Mouse (Mus musculus) heart, embryonic 14.5 days (tissue): Measurements from ENCODE around the gene Slc25a31. TPM values are rescaled to one million over a fixed set of nuclear protein-coding genes. Genes with fewer than 3 reads are reported as not detected.

ENCODE experiments used
- ATAC-seq: fragments of 200-750 bp; cut with Nextera tagmentation; 2 replicates; pipeline ENCODE4 v1.8.0; 2017; ENCODE audit warnings: low read depth, moderate TSS enrichment; ENCODE audit not compliant: insufficient number of reproducible peaks, insufficient read depth, low FRiP score
- H3K27ac ChIP-seq, 2 experiments: fragments of 200-500 bp in 1 of 2; fragments of 300-500 bp in 1 of 2; sonication (generic) in 1 of 2; replicated peaks in 1 of 2; 2 replicates each; pipeline ENCODE4 v1.5.1; 2012 to 2014; ENCODE audit warnings: low read depth in 2 of 2, low read length in 2 of 2, control low read depth in 1 of 2, mild to moderate bottlenecking in 1 of 2, mixed read lengths in 1 of 2; ENCODE audit not compliant: control insufficient read depth in 1 of 2, insufficient read depth in 1 of 2
- H3K27me3 ChIP-seq: fragments of 300-500 bp; sonication (generic); 2 replicates; pipeline ENCODE4 v1.6.1; 2014; ENCODE audit warnings: mild to moderate bottlenecking, low read length, control low read depth; ENCODE audit not compliant: control insufficient read depth, insufficient read depth
- H3K36me3 ChIP-seq: fragments of 300-500 bp; sonication (generic); 2 replicates; pipeline ENCODE4 v1.6.1; 2014; ENCODE audit warnings: mild to moderate bottlenecking, control low read depth, low read length, mixed read lengths; ENCODE audit not compliant: control insufficient read depth, insufficient read depth
- H3K4me1 ChIP-seq, 2 experiments: fragments of 200-500 bp in 1 of 2; fragments of 300-500 bp in 1 of 2; sonication (generic) in 1 of 2; 2 replicates each; pipeline ENCODE4 v1.6.1; 2012 to 2014; ENCODE audit warnings: low read length in 2 of 2, control low read depth in 1 of 2, mixed read lengths in 1 of 2; ENCODE audit not compliant: control insufficient read depth in 2 of 2, insufficient read depth in 2 of 2
- H3K4me2 ChIP-seq: fragments of 300-500 bp; sonication (generic); 2 replicates; pipeline ENCODE4 v1.6.1; 2014; ENCODE audit warnings: mild to moderate bottlenecking, low read length
- H3K4me3 ChIP-seq, 2 experiments: fragments of 200-500 bp in 1 of 2; fragments of 300-500 bp in 1 of 2; sonication (generic) in 1 of 2; 2 replicates each; pipeline ENCODE4 v1.5.1; 2012 to 2014; ENCODE audit warnings: low read length in 2 of 2, mild to moderate bottlenecking in 2 of 2, control low read depth in 1 of 2, low read depth in 1 of 2, moderate library complexity in 1 of 2; ENCODE audit not compliant: control insufficient read depth in 1 of 2, insufficient read depth in 1 of 2
- H3K9ac ChIP-seq: fragments of 300-500 bp; sonication (generic); 2 replicates; pipeline ENCODE4 v1.6.1; 2014; ENCODE audit warnings: mild to moderate bottlenecking, low read length
- H3K9me3 ChIP-seq: fragments of 300-500 bp; sonication (generic); 2 replicates; pipeline ENCODE4 v1.6.1; 2016; ENCODE audit warnings: low read length, control low read depth; ENCODE audit not compliant: control insufficient read depth
- WGBS: fragments of 180-500 bp; shearing (Covaris S2); extraction: QIAGEN DNeasy Blood & Tissue Kit; methylation state at CpG from one replicate; pipeline ENCODE4 v1.1.7; 2014; 5-methylcytosine and 5-hydroxymethylcytosine counted together
- polyA plus RNA-seq: library from polyadenylated mRNA; unstranded; fragments of >200 nt; fragmentation: Nextera tagmentation; extraction: Ambion mirVana; gene quantifications from 2 replicates; pipeline ENCODE4 v1.2.1, GENCODE M21; 2014

Slc25a31 gene
- polyA plus RNA-seq, 1 experiment from 2014 or later, result 1.00 TPM

DNA sequence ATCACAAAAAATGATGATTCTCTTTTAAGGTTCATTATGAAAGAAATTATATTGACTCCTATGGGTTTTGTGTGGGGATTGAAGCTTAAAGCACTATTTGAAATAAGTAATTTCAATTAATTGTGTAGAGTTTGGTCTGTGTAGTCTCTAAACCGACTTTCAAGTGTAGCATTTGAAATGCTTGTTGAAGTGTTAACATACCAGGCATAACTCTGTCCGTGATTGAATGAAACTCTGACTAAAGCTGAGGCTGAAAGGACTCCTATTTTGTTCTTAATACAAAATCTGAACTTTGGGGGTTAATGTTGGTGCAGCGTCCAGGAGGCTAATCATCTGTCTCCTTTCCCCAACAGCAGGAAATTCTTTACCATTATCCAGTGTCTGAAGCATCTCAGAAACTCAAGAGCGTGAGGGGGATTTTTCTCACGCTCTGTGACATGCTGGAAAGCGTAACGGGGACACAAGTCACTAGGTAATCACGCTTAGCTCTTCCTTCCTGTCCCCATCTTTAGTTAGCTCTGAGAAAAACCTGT, 33.7 kb upstream of the Slc25a31 start:
- WGBS, result 7% methylated on average over 8 of the region's 8 CpGs
- H3K9ac ChIP-seq, result no peak overlapping the region
- H3K4me1 ChIP-seq, result peaks cover 5 to 17% of the 10 kb centered on the region in 2 experiments
- no peak for ATAC-seq
- H3K36me3 ChIP-seq, result no peaks in the 10 kb centered on the region
- H3K4me2 ChIP-seq, result peak overlapping the region; percentile 52
- H3K4me3 ChIP-seq, result no peak overlapping the region
- H3K27ac ChIP-seq, result peak overlapping the region; percentile 24 to 80; a peak in 3 of 4 replicates
- H3K9me3 ChIP-seq, result no peaks in the 10 kb centered on the region
- no peaks in the 10 kb centered on the region for H3K27me3 ChIP-seq

DNA sequence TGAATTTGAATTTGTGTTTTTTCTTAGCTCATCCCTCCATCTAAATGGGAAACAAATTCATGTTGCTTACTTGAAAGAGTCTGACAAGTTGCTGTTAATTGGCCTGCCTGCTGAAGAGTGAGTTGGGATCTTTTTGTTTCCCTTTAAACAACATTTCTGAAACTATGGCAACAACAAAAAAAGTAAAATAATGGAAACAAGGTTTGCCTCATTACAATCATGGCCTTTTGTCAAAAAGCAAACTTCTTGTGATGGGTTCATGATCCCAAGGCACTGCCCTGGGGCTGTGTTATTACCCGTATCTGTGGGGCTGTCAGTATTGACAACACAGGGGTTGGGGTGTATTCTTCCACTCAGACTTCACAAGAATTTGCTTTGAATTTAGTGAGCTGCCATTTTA, 29.8 kb upstream of the Slc25a31 start:
- ATAC-seq, result no peak
- Histone ChIP-seq H3K27me3 (no peaks in the 10 kb centered on the region), H3K27ac (no peak overlapping the region), H3K4me2 (no peak overlapping the region), H3K9ac (no peak overlapping the region), H3K36me3 (no peaks in the 10 kb centered on the region), H3K4me3 (no peak overlapping the region), H3K4me1 (peaks cover 21 to 41% of the 10 kb centered on the region in 2 experiments), H3K9me3 (no peaks in the 10 kb centered on the region)
- 84% methylated on average over 1 of the region's 1 CpGs for WGBS

DNA sequence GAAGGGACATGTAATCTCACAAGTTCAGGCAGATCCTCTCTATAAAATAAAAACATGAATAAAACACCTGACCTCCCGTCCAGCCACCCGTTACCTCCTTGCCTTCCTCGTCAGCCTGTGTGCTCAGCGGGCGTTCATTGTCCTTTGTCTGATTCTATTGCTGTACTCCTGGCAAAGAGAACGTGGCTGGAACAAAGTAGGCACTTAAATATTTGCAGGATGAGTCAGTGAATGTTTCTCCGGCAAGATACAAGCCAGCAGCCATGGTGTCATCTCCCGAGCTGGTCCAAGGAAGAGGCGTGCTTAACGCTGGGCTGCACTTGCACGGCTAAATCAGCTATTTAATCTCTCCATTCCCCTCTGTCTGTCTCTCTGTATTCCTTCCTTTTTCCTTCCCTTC, 26.3 kb upstream of the Slc25a31 start:
- H3K9me3 ChIP-seq, result no peaks in the 10 kb centered on the region
- peak overlapping the region; percentile 55 for H3K4me2 ChIP-seq
- ATAC-seq, result no peak
- H3K27me3 ChIP-seq, result no peaks in the 10 kb centered on the region
- H3K36me3 ChIP-seq, result no peaks in the 10 kb centered on the region
- H3K9ac ChIP-seq, result peak overlapping the region; percentile 54
- H3K4me1 ChIP-seq, result peaks cover 27 to 42% of the 10 kb centered on the region in 2 experiments
- peak overlapping the region; percentile 82 to 86 for H3K27ac ChIP-seq
- 6% methylated on average over 11 of the region's 11 CpGs for WGBS
- H3K4me3 ChIP-seq, result peak overlapping the region; percentile 3 to 12; a peak in 2 of 4 replicates

DNA sequence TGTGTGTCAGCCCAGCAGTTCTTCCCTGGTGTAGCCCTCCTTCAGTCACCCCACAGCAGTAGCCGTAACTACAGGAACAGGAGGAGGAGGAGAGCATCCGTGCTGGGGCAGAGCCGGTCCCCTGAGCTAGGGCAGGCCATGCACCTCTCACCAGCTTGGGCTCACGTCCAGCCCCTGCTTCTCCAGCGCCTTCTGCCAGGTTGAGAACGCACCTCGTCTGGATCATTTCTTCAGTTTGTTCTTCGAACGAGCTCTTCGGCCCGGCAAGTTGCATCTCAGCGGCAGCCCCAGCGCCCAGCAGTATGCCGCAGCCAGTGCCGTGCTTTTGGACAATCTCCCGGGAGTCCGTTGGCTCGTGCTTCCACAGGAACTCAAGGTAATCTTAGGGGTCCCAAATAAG, 25.5 kb upstream of the Slc25a31 start:
- no peaks in the 10 kb centered on the region for H3K27me3 ChIP-seq
- no peaks in the 10 kb centered on the region for H3K36me3 ChIP-seq
- peak overlapping the region; percentile 82 to 86 for H3K27ac ChIP-seq
- peak; percentile 37; the same call in 1 of the 2 replicates for ATAC-seq
- H3K9ac ChIP-seq, result no peak overlapping the region
- 80% methylated on average over 18 of the region's 18 CpGs for WGBS
- H3K9me3 ChIP-seq, result no peaks in the 10 kb centered on the region
- 0 out of 4 replicates have a peak overlapping the region, but pooled peaks of 1 of the 2 experiments have one; percentile 7 for H3K4me3 ChIP-seq
- peak overlapping the region; percentile 18; the same call in 1 of the 2 replicates for H3K4me2 ChIP-seq
- H3K4me1 ChIP-seq, result peaks cover 31 to 46% of the 10 kb centered on the region in 2 experiments

DNA sequence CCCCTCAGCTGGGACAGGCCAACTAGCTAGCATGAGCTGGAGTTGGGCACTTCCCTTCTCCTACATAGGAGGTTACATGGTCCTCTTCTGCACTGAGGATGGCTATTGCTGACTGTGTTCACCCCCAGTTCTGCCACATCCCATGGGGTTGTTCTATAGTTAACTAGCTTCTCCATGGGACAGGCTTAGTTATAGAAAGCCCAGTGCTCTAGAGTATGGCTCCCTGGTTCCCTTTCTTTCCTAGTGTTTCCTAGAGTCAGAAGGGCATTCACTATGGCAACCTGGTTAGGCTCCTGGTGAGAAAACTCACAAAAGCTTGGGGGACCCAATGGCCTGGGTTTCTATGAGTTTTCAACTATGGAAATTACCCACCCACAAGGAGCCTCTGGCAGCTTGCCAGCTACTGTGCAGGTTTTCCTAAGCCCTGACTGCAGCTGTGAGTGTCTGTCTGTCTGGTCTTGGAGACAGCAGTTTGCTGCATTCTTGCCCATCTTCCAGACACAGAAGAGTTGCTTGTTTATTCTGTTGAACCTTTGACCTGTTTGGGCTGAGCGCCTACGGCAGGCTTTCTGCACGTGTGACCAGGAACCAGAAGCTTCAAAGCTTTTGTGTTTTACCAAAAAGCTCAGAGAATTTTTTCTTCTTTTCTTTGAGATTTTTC, 22.7 kb upstream of the Slc25a31 start:
- no peak for ATAC-seq
- H3K4me2 ChIP-seq, result no peak overlapping the region
- H3K4me1 ChIP-seq, result peaks cover 27 to 41% of the 10 kb centered on the region in 2 experiments
- H3K9ac ChIP-seq, result no peak overlapping the region
- 36% methylated on average over 3 of the region's 3 CpGs for WGBS
- no peaks in the 10 kb centered on the region for H3K27me3 ChIP-seq
- no peaks in the 10 kb centered on the region for H3K36me3 ChIP-seq
- no peak overlapping the region for H3K27ac ChIP-seq
- H3K4me3 ChIP-seq, result no peak overlapping the region
- H3K9me3 ChIP-seq, result no peaks in the 10 kb centered on the region

DNA sequence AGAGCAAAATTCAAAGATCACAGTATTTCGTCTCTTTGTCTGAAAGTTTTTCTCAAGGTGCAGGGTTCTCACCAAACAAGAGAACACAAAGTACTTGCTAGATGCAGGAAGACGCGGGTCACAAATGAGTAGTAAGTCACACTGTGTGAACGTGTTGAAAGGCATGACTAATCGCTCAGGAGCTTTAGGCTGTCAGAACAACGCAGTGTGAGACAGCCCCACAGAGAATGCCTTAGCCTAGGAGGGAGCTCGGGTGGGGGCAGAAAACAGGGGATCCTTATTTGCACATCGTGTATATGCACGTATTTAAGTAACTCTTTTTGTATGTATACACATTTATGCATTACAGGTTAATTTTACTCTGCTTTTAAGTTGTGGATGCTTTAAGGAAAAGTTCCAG, 21.8 kb upstream of the Slc25a31 start:
- Histone ChIP-seq H3K36me3 (no peaks in the 10 kb centered on the region), H3K9ac (no peak overlapping the region), H3K27me3 (no peaks in the 10 kb centered on the region), H3K9me3 (no peaks in the 10 kb centered on the region), H3K4me2 (peak overlapping the region; percentile 8; the same call in 1 of the 2 replicates), H3K4me3 (no peak overlapping the region), H3K27ac (0 out of 4 replicates have a peak overlapping the region, but pooled peaks of 1 of the 2 experiments have one; percentile 34), H3K4me1 (peaks cover 27 to 37% of the 10 kb centered on the region in 2 experiments)
- no peak for ATAC-seq
- 22% methylated on average over 9 of the region's 9 CpGs for WGBS

DNA sequence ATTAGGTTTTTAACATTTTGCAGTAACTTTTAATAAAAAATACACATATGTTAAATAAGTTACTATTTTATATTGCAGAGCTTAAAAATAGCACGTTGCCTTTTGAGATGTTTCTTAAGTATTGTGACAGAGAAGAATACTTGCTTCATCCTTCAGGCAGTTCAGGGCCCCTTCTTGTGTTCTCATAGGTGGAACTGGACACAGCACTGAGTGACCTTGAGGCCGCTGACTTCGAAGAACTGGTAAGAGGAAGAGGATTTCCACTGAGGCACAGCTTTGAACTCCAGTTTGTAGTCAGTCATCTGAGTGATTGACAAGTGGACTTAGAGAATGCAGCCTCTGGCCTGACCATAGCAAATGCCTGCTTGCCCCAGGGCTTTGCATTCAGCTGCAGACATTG, 21.1 kb upstream of the Slc25a31 start:
- WGBS, result 57% methylated on average over 3 of the region's 3 CpGs
- H3K36me3 ChIP-seq, result no peaks in the 10 kb centered on the region
- ATAC-seq, result no peak
- H3K9ac ChIP-seq, result no peak overlapping the region
- no peak overlapping the region for H3K4me2 ChIP-seq
- H3K9me3 ChIP-seq, result no peaks in the 10 kb centered on the region
- no peaks in the 10 kb centered on the region for H3K27me3 ChIP-seq
- H3K27ac ChIP-seq, result no peak overlapping the region
- no peak overlapping the region for H3K4me3 ChIP-seq
- H3K4me1 ChIP-seq, result peaks cover 20 to 30% of the 10 kb centered on the region in 2 experiments
